Mouse (Mus musculus) myocyte (in vitro differentiated cells): ENCODE measurements at regions not wholly inside any gene's neighbourhood (a gene's known extent, or its start where the extent isn't known, plus 50 kb on each side); places are given as distances from the start of the nearest gene placed in this dataset.

Experiments
- H3K27me3 ChIP-seq: one replicate; pipeline ENCODE4 v1.6.1; 2011; ENCODE audit not compliant: control insufficient read depth, insufficient read depth, insufficient read length
- H3K36me3 ChIP-seq: one replicate; pipeline ENCODE4 v1.6.1; 2011; ENCODE audit not compliant: control insufficient read depth, insufficient read depth
- H3K4me2 ChIP-seq: one replicate; pipeline ENCODE4 v1.6.1; 2011; ENCODE audit warnings: low read depth, control low read depth
- H3K4me3 ChIP-seq: one replicate; pipeline ENCODE4 v1.5.1; 2011; ENCODE audit warnings: mild to moderate bottlenecking, control low read depth, moderate library complexity
- H3K79me2 ChIP-seq: one replicate; pipeline ENCODE4 v1.6.1; 2011; ENCODE audit not compliant: control insufficient read depth, insufficient read depth
- H3ac ChIP-seq: one replicate; pipeline ENCODE4 v1.6.1; 2011; ENCODE audit not compliant: control insufficient read depth, insufficient read length
- CEBPB ChIP-seq: IDR thresholded peaks from 2 replicates; pipeline ENCODE4 v1.6.1; 2011; ENCODE audit warnings: mild to moderate bottlenecking, moderate library complexity; ENCODE audit not compliant: poor library complexity, insufficient read depth, severe bottlenecking
- E2F4 ChIP-seq: IDR thresholded peaks from one replicate; pipeline ENCODE4 v1.6.1; 2011; ENCODE audit warnings: mild to moderate bottlenecking, control low read depth, moderate library complexity; ENCODE audit not compliant: insufficient read depth
- MAX ChIP-seq: IDR thresholded peaks from one replicate; pipeline ENCODE4 v1.6.1; 2011; ENCODE audit warnings: low read depth, mild to moderate bottlenecking, control low read depth
- MYOD1 ChIP-seq, 3 experiments: IDR thresholded peaks; one replicate each; pipeline ENCODE4 v1.6.1; 2011; ENCODE audit warnings: control low read depth in 2 of 3, low read depth in 2 of 3, mild to moderate bottlenecking in 2 of 3, moderate library complexity in 1 of 3; ENCODE audit not compliant: insufficient read length in 2 of 3, control insufficient read depth in 1 of 3
- MYOG ChIP-seq, 3 experiments: IDR thresholded peaks; one replicate each; pipeline ENCODE4 v1.6.1; 2011; ENCODE audit warnings: control low read depth in 2 of 3, low read depth in 2 of 3, mild to moderate bottlenecking in 2 of 3; ENCODE audit not compliant: insufficient read length in 2 of 3, control insufficient read depth in 1 of 3, insufficient read depth in 1 of 3
- POLR2A ChIP-seq: IDR thresholded peaks from one replicate; pipeline ENCODE4 v1.6.1; 2011; ENCODE audit warnings: low read depth, mild to moderate bottlenecking, control low read depth, moderate library complexity; ENCODE audit not compliant: insufficient read length
- POLR2AphosphoS2 ChIP-seq: IDR thresholded peaks from one replicate; pipeline ENCODE4 v1.6.1; 2011; ENCODE audit warnings: low read depth, control low read depth; ENCODE audit not compliant: insufficient read length
- REST ChIP-seq: IDR thresholded peaks from one replicate; pipeline ENCODE4 v1.6.1; 2011; ENCODE audit warnings: mild to moderate bottlenecking, control low read depth, moderate library complexity; ENCODE audit not compliant: insufficient read depth, insufficient read length
- SRF ChIP-seq: IDR thresholded peaks from one replicate; pipeline ENCODE4 v1.6.1; 2011; ENCODE audit warnings: low read depth; ENCODE audit not compliant: control insufficient read depth, insufficient read length
- TCF12 ChIP-seq: IDR thresholded peaks from one replicate; pipeline ENCODE4 v1.6.1; 2011; ENCODE audit warnings: mild to moderate bottlenecking, control low read depth; ENCODE audit not compliant: poor library complexity, insufficient read depth, severe bottlenecking
- TCF3 ChIP-seq: IDR thresholded peaks from one replicate; pipeline ENCODE4 v1.6.1; 2011; ENCODE audit warnings: low read depth, control low read depth; ENCODE audit not compliant: insufficient read length
- USF1 ChIP-seq: IDR thresholded peaks from one replicate; pipeline ENCODE4 v1.6.1; 2011; ENCODE audit warnings: low read depth, mild to moderate bottlenecking, control low read depth, moderate library complexity

GRCm38 (mm10) chr13:71150092-71150491, 308.5 kb upstream of the Adamts16 start:
- Histone ChIP-seq H3K36me3 (no peaks in the 10 kb centered on the region), H3K4me3 (no peak overlapping the region), H3ac (no peak overlapping the region), H3K4me2 (no peak overlapping the region), H3K27me3 (no peaks in the 10 kb centered on the region), H3K79me2 (no peaks in the 10 kb centered on the region)
- no peak for TF ChIP-seq REST
- no peak for TF ChIP-seq SRF
- no peak for TF ChIP-seq MYOD1 (IDR thresholded peaks at IDR 0.05; ENCODE audit: control insufficient read depth in 1 of 3, insufficient read length in 2 of 3, low read depth in 2 of 3)
- no peak for TF ChIP-seq TCF3
- no peak for TF ChIP-seq MYOG (IDR thresholded peaks at IDR 0.05; ENCODE audit: control insufficient read depth in 1 of 3, insufficient read depth in 1 of 3, insufficient read length in 2 of 3, low read depth in 2 of 3)
- TF ChIP-seq POLR2AphosphoS2, result no peak
- no peak for TF ChIP-seq MAX
- TF ChIP-seq USF1, result no peak
- no peak for TF ChIP-seq CEBPB
- no peak for TF ChIP-seq E2F4
- no peak for TF ChIP-seq TCF12
- TF ChIP-seq POLR2A, result no peak

- no peaks in the 10 kb centered on the region for H3K79me2 ChIP-seq
- TF ChIP-seq POLR2A (no peak), MYOG (IDR thresholded peaks at IDR 0.05; ENCODE audit: control insufficient read depth in 1 of 3, insufficient read depth in 1 of 3, insufficient read length in 2 of 3, low read depth in 2 of 3) (no peak), E2F4 (no peak), TCF3 (no peak), REST (no peak), MYOD1 (IDR thresholded peaks at IDR 0.05; ENCODE audit: control insufficient read depth in 1 of 3, insufficient read length in 2 of 3, low read depth in 2 of 3) (no peak), TCF12 (no peak), CEBPB (no peak)
- H3ac ChIP-seq, result no peak overlapping the region
- H3K36me3 ChIP-seq, result no peaks in the 10 kb centered on the region
- no peaks in the 10 kb centered on the region for H3K27me3 ChIP-seq
- H3K4me3 ChIP-seq, result no peak overlapping the region
- H3K4me2 ChIP-seq, result no peak overlapping the region
Observed at GRCm38 (mm10) chr13:71149303-71149696, 307.7 kb upstream of the Adamts16 start.

GRCm38 (mm10) chr13:71148491-71149302, 307.1 kb upstream of the Adamts16 start:
- Histone ChIP-seq H3K4me3 (no peak overlapping the region), H3K79me2 (no peaks in the 10 kb centered on the region), H3K27me3 (no peaks in the 10 kb centered on the region), H3K36me3 (no peaks in the 10 kb centered on the region), H3ac (no peak overlapping the region), H3K4me2 (no peak overlapping the region)
- TF ChIP-seq TCF12 (no peak), USF1 (no peak), SRF (no peak), POLR2A (no peak), MAX (no peak), CEBPB (no peak), MYOD1 (IDR thresholded peaks at IDR 0.05; ENCODE audit: control insufficient read depth in 1 of 3, insufficient read length in 2 of 3, low read depth in 2 of 3) (no peak), REST (no peak), E2F4 (no peak)

- Histone ChIP-seq H3ac (no peak overlapping the region), H3K36me3 (no peaks in the 10 kb centered on the region), H3K27me3 (no peaks in the 10 kb centered on the region), H3K4me2 (no peak overlapping the region), H3K4me3 (no peak overlapping the region), H3K79me2 (no peaks in the 10 kb centered on the region)
- TF ChIP-seq MYOD1 (IDR thresholded peaks at IDR 0.05; ENCODE audit: control insufficient read depth in 1 of 3, insufficient read length in 2 of 3, low read depth in 2 of 3) (no peak), E2F4 (no peak), CEBPB (no peak), TCF12 (no peak), TCF3 (no peak), USF1 (no peak), MAX (no peak), REST (no peak), MYOG (IDR thresholded peaks at IDR 0.05; ENCODE audit: control insufficient read depth in 1 of 3, insufficient read depth in 1 of 3, insufficient read length in 2 of 3, low read depth in 2 of 3) (no peak), SRF (no peak), POLR2AphosphoS2 (no peak), POLR2A (no peak)
Observed at GRCm38 (mm10) chr13:71146859-71147443, 305.3 kb upstream of the Adamts16 start.
